Mouse (Mus musculus): ENCODE results near the gene Ripor3. TPM values are rescaled to one million over a fixed set of nuclear protein-coding genes. Genes with fewer than 3 reads are reported as not detected.

Gene Ripor3
- polyA plus RNA-seq, 1 experiment from 2014 or later: 3.8 TPM

GRCm38 (mm10) chr2:168052156-168052555, 41.7 kb upstream of the Ripor3 start:
- ATAC-seq (replicated peaks; ENCODE audit: low FRiP score, low TSS enrichment, low read depth): no peak
- 79% methylated on average over 1 of the region's 1 CpGs for WGBS
- H3K9me3 ChIP-seq (ENCODE audit: control insufficient read depth, low read length): no peaks in the 10 kb centered on the region
- no peaks in the 10 kb centered on the region for H3K36me3 ChIP-seq (ENCODE audit: control insufficient read depth, insufficient read depth, low read length)
- peaks cover 40% of the 10 kb centered on the region for H3K4me1 ChIP-seq (replicated peaks; ENCODE audit: control insufficient read depth, insufficient read depth, low read length)
- no peak overlapping the region for H3K27ac ChIP-seq (ENCODE audit: low read depth)
- no peak overlapping the region for H3K4me2 ChIP-seq (ENCODE audit: low read length)
- no peak for DNase-seq (ENCODE audit: low spot score)
- H3K9ac ChIP-seq (ENCODE audit: low read length): no peak overlapping the region
- no peak overlapping the region for H3K4me3 ChIP-seq (ENCODE audit: low read depth, low read length)
- H3K27me3 ChIP-seq (replicated peaks; ENCODE audit: control insufficient read depth, insufficient read depth, low read length): no peaks in the 10 kb centered on the region

GRCm38 (mm10) chr2:168050000-168050942, 39.9 kb upstream of the Ripor3 start:
- H3K4me3 ChIP-seq (ENCODE audit: low read depth, low read length): peak overlapping the region; percentile 60
- 0 out of 2 replicates have a peak, but pooled peaks have one; percentile 35 for ATAC-seq (replicated peaks; ENCODE audit: low FRiP score, low TSS enrichment, low read depth)
- no peaks in the 10 kb centered on the region for H3K36me3 ChIP-seq (ENCODE audit: control insufficient read depth, insufficient read depth, low read length)
- WGBS: under 1% methylated on average over 46 of the region's 56 CpGs
- peak overlapping the region; percentile 65 for H3K9ac ChIP-seq (ENCODE audit: low read length)
- peaks cover 35% of the 10 kb centered on the region for H3K4me1 ChIP-seq (replicated peaks; ENCODE audit: control insufficient read depth, insufficient read depth, low read length)
- peak overlapping the region; percentile 91 for H3K4me2 ChIP-seq (ENCODE audit: low read length)
- no peaks in the 10 kb centered on the region for H3K9me3 ChIP-seq (ENCODE audit: control insufficient read depth, low read length)
- no peaks in the 10 kb centered on the region for H3K27me3 ChIP-seq (replicated peaks; ENCODE audit: control insufficient read depth, insufficient read depth, low read length)
- DNase-seq (ENCODE audit: low spot score): peak; percentile 77
- 0 out of 2 replicates have a peak overlapping the region, but pooled peaks have one; percentile 51 for H3K27ac ChIP-seq (ENCODE audit: low read depth)

GRCm38 (mm10) chr2:168049002-168049635, 38.7 kb upstream of the Ripor3 start:
- H3K9ac ChIP-seq (ENCODE audit: low read length): no peak overlapping the region; the same call in 1 of the 2 replicates
- peaks cover 39% of the 10 kb centered on the region for H3K4me1 ChIP-seq (replicated peaks; ENCODE audit: control insufficient read depth, insufficient read depth, low read length)
- no peak overlapping the region; the same call in 1 of the 2 replicates for H3K27ac ChIP-seq (ENCODE audit: low read depth)
- H3K4me2 ChIP-seq (ENCODE audit: low read length): peak overlapping the region; percentile 91
- DNase-seq (ENCODE audit: low spot score): no peak
- ATAC-seq (replicated peaks; ENCODE audit: low FRiP score, low TSS enrichment, low read depth): no peak
- no peaks in the 10 kb centered on the region for H3K9me3 ChIP-seq (ENCODE audit: control insufficient read depth, low read length)
- no peaks in the 10 kb centered on the region for H3K27me3 ChIP-seq (replicated peaks; ENCODE audit: control insufficient read depth, insufficient read depth, low read length)
- no peaks in the 10 kb centered on the region for H3K36me3 ChIP-seq (ENCODE audit: control insufficient read depth, insufficient read depth, low read length)
- H3K4me3 ChIP-seq (ENCODE audit: low read depth, low read length): peak overlapping the region; percentile 60
- 19% methylated on average over 16 of the region's 16 CpGs for WGBS

GRCm38 (mm10) chr2:168046467-168046866, 36.0 kb upstream of the Ripor3 start:
- H3K4me3 ChIP-seq (ENCODE audit: low read depth, low read length): no peak overlapping the region
- no peaks in the 10 kb centered on the region for H3K9me3 ChIP-seq (ENCODE audit: control insufficient read depth, low read length)
- no peaks in the 10 kb centered on the region for H3K36me3 ChIP-seq (ENCODE audit: control insufficient read depth, insufficient read depth, low read length)
- 76% methylated on average over 4 of the region's 4 CpGs for WGBS
- H3K27ac ChIP-seq (ENCODE audit: low read depth): peak overlapping the region; percentile 85
- H3K4me1 ChIP-seq (replicated peaks; ENCODE audit: control insufficient read depth, insufficient read depth, low read length): peaks cover 39% of the 10 kb centered on the region
- H3K27me3 ChIP-seq (replicated peaks; ENCODE audit: control insufficient read depth, insufficient read depth, low read length): no peaks in the 10 kb centered on the region
- no peak for ATAC-seq (replicated peaks; ENCODE audit: low FRiP score, low TSS enrichment, low read depth)
- DNase-seq (ENCODE audit: low spot score): no peak
- H3K4me2 ChIP-seq (ENCODE audit: low read length): peak overlapping the region; percentile 20; the same call in 1 of the 2 replicates
- no peak overlapping the region for H3K9ac ChIP-seq (ENCODE audit: low read length)

GRCm38 (mm10) chr2:168045771-168046170, 35.4 kb upstream of the Ripor3 start:
- WGBS: 8% methylated on average over 5 of the region's 5 CpGs
- no peak overlapping the region for H3K4me3 ChIP-seq (ENCODE audit: low read depth, low read length)
- no peaks in the 10 kb centered on the region for H3K27me3 ChIP-seq (replicated peaks; ENCODE audit: control insufficient read depth, insufficient read depth, low read length)
- peak; percentile 68 for ATAC-seq (replicated peaks; ENCODE audit: low FRiP score, low TSS enrichment, low read depth)
- no peaks in the 10 kb centered on the region for H3K9me3 ChIP-seq (ENCODE audit: control insufficient read depth, low read length)
- peak overlapping the region; percentile 22 for H3K4me2 ChIP-seq (ENCODE audit: low read length)
- DNase-seq (ENCODE audit: low spot score): peak; percentile 86
- peak overlapping the region; percentile 85 for H3K27ac ChIP-seq (ENCODE audit: low read depth)
- H3K36me3 ChIP-seq (ENCODE audit: control insufficient read depth, insufficient read depth, low read length): no peaks in the 10 kb centered on the region
- peaks cover 37% of the 10 kb centered on the region for H3K4me1 ChIP-seq (replicated peaks; ENCODE audit: control insufficient read depth, insufficient read depth, low read length)
- H3K9ac ChIP-seq (ENCODE audit: low read length): no peak overlapping the region

GRCm38 (mm10) chr2:168045357-168045756, 34.9 kb upstream of the Ripor3 start:
- H3K9me3 ChIP-seq (ENCODE audit: control insufficient read depth, low read length): no peaks in the 10 kb centered on the region
- no peak overlapping the region for H3K4me3 ChIP-seq (ENCODE audit: low read depth, low read length)
- no peak overlapping the region for H3K9ac ChIP-seq (ENCODE audit: low read length)
- H3K27me3 ChIP-seq (replicated peaks; ENCODE audit: control insufficient read depth, insufficient read depth, low read length): no peaks in the 10 kb centered on the region
- 69% methylated on average over 13 of the region's 13 CpGs for WGBS
- H3K27ac ChIP-seq (ENCODE audit: low read depth): peak overlapping the region; percentile 85
- peak; percentile 14; the same call in 1 of the 2 replicates for ATAC-seq (replicated peaks; ENCODE audit: low FRiP score, low TSS enrichment, low read depth)
- peaks cover 34% of the 10 kb centered on the region for H3K4me1 ChIP-seq (replicated peaks; ENCODE audit: control insufficient read depth, insufficient read depth, low read length)
- H3K36me3 ChIP-seq (ENCODE audit: control insufficient read depth, insufficient read depth, low read length): no peaks in the 10 kb centered on the region
- H3K4me2 ChIP-seq (ENCODE audit: low read length): 0 out of 2 replicates have a peak overlapping the region, but pooled peaks have one; percentile 22
- DNase-seq (ENCODE audit: low spot score): no peak

GRCm38 (mm10) chr2:168044681-168045287, 34.4 kb upstream of the Ripor3 start:
- Histone ChIP-seq H3K4me3 (ENCODE audit: low read depth, low read length) (no peak overlapping the region), H3K27ac (ENCODE audit: low read depth) (peak overlapping the region; percentile 85), H3K27me3 (replicated peaks; ENCODE audit: control insufficient read depth, insufficient read depth, low read length) (no peaks in the 10 kb centered on the region), H3K9me3 (ENCODE audit: control insufficient read depth, low read length) (no peaks in the 10 kb centered on the region), H3K4me1 (replicated peaks; ENCODE audit: control insufficient read depth, insufficient read depth, low read length) (peaks cover 34% of the 10 kb centered on the region), H3K36me3 (ENCODE audit: control insufficient read depth, insufficient read depth, low read length) (no peaks in the 10 kb centered on the region), H3K4me2 (ENCODE audit: low read length) (no peak overlapping the region), H3K9ac (ENCODE audit: low read length) (no peak overlapping the region)
- no peak for DNase-seq (ENCODE audit: low spot score)
- ATAC-seq (replicated peaks; ENCODE audit: low FRiP score, low TSS enrichment, low read depth): no peak
- WGBS: 79% methylated on average over 10 of the region's 10 CpGs

- H3K4me3 ChIP-seq (ENCODE audit: low read depth, low read length): no peak overlapping the region
- no peak overlapping the region for H3K4me2 ChIP-seq (ENCODE audit: low read length)
- ATAC-seq (replicated peaks; ENCODE audit: low FRiP score, low TSS enrichment, low read depth) (no peak), DNase-seq (ENCODE audit: low spot score) (no peak)
- no peaks in the 10 kb centered on the region for H3K36me3 ChIP-seq (ENCODE audit: control insufficient read depth, insufficient read depth, low read length)
- no peaks in the 10 kb centered on the region for H3K27me3 ChIP-seq (replicated peaks; ENCODE audit: control insufficient read depth, insufficient read depth, low read length)
- H3K9me3 ChIP-seq (ENCODE audit: control insufficient read depth, low read length): no peaks in the 10 kb centered on the region
- no peak overlapping the region for H3K27ac ChIP-seq (ENCODE audit: low read depth)
- WGBS: 87% methylated on average over 6 of the region's 6 CpGs
- peaks cover 21% of the 10 kb centered on the region for H3K4me1 ChIP-seq (replicated peaks; ENCODE audit: control insufficient read depth, insufficient read depth, low read length)
- H3K9ac ChIP-seq (ENCODE audit: low read length): no peak overlapping the region
Measured at GRCm38 (mm10) chr2:168042019-168042418, 31.6 kb upstream of the Ripor3 start.

Data from intestine, embryonic 14.5 days (tissue).